Mouse (Mus musculus) heart, embryonic 16.5 days (tissue): ENCODE results near the gene Poc1a. TPM values are rescaled to one million over a fixed set of nuclear protein-coding genes. Genes with fewer than 3 reads are reported as not detected.

Experiments
- ATAC-seq: fragments of 200-750 bp; cut with Nextera tagmentation; replicated peaks from 2 replicates; pipeline ENCODE4 v1.8.0; 2017; ENCODE audit warnings: moderate number of reproducible peaks; ENCODE audit not compliant: insufficient read depth, low FRiP score; ENCODE audit errors: extremely low read depth
- H3K27ac ChIP-seq: fragments of 300-500 bp; sonication (generic); 2 replicates; pipeline ENCODE4 v1.5.1; 2014; ENCODE audit warnings: mild to moderate bottlenecking, low read length, control low read depth, moderate library complexity
- H3K27me3 ChIP-seq: fragments of 300-500 bp; sonication (generic); 2 replicates; pipeline ENCODE4 v1.6.1; 2014; ENCODE audit warnings: low read length, mixed read lengths; ENCODE audit not compliant: control insufficient read depth, insufficient read depth
- H3K36me3 ChIP-seq: fragments of 300-500 bp; sonication (generic); 2 replicates; pipeline ENCODE4 v1.6.1; 2014; ENCODE audit not compliant: control insufficient read depth, insufficient read depth
- H3K4me1 ChIP-seq: fragments of 300-500 bp; sonication (generic); 2 replicates; pipeline ENCODE4 v1.6.1; 2014; ENCODE audit warnings: low read length, mixed read lengths; ENCODE audit not compliant: control insufficient read depth, insufficient read depth
- H3K4me2 ChIP-seq: fragments of 300-500 bp; sonication (generic); 2 replicates; pipeline ENCODE4 v1.6.1; 2014; ENCODE audit warnings: low read depth, mild to moderate bottlenecking, control low read depth, low read length
- H3K4me3 ChIP-seq: fragments of 300-500 bp; sonication (generic); 2 replicates; pipeline ENCODE4 v1.5.1; 2014; ENCODE audit warnings: mild to moderate bottlenecking, control low read depth, low read length
- H3K9ac ChIP-seq: fragments of 300-500 bp; sonication (generic); 2 replicates; pipeline ENCODE4 v1.6.1; 2014; ENCODE audit warnings: low read length, control low read depth
- H3K9me3 ChIP-seq: fragments of 300-500 bp; sonication (generic); replicated peaks from 2 replicates; pipeline ENCODE4 v1.6.1; 2016; ENCODE audit warnings: low read length; ENCODE audit not compliant: control insufficient read depth
- WGBS: fragments of 180-500 bp; shearing (Covaris S2); extraction: QIAGEN DNeasy Blood & Tissue Kit; methylation state at CpG from one replicate; pipeline ENCODE4 v1.1.7; 2014; 5-methylcytosine and 5-hydroxymethylcytosine counted together
- polyA plus RNA-seq: library from polyadenylated mRNA; unstranded; fragments of >200 nt; fragmentation: Nextera tagmentation; extraction: Ambion mirVana; gene quantifications from 2 replicates; pipeline ENCODE4 v1.2.1, GENCODE M21; 2015

The Poc1a gene
- polyA plus RNA-seq, 1 experiment from 2014 or later: 30.6 TPM

DNA sequence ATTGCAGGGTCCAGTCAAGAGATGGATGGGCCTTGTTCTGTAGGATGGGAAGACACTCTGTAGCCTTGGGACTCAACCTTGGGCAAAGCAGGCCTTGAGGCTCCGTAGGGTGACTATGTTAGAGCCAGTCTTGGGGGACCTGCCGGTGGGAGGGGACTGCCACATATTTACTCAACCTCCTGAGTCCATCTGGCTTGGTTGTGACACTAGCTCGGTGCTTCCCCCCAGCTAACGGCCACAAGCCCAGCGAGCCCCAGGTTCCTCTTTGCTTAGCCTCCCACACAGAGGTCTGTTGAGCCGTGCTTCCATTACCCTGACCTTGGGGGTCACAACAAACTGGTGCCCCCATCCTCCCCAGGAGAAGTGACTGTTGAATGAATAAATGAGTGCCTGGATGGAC lies 19.8 kb upstream of the Poc1a start:
- no peak overlapping the region for H3K9ac ChIP-seq
- 81% methylated on average over 6 of the region's 6 CpGs for WGBS
- H3K36me3 ChIP-seq: no peaks in the 10 kb centered on the region
- H3K9me3 ChIP-seq: no peaks in the 10 kb centered on the region
- no peak overlapping the region for H3K27ac ChIP-seq
- H3K4me3 ChIP-seq: no peak overlapping the region
- ATAC-seq: no peak
- H3K4me2 ChIP-seq: no peak overlapping the region
- no peaks in the 10 kb centered on the region for H3K4me1 ChIP-seq
- H3K27me3 ChIP-seq: no peaks in the 10 kb centered on the region

DNA sequence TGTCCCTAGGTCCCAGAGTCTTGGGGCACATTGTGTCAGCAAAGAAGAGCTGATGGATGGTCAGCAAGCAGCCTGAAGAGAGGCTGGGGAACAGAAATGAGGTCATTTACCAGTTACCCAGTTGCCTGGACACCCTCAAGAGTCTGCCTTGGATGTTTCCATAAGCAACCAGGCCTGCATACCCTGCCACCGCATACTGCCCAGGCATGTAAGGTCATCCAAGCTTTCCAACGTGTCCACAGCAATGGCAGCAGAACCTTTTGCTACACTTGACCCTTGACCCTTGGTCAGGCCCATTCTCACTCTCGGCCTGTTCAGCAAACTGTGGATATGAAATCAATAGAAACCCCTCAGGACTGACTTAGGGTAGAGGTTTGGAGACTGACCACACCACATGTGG lies 19.4 kb upstream of the Poc1a start:
- Histone ChIP-seq H3K27me3 (no peaks in the 10 kb centered on the region), H3K9me3 (no peaks in the 10 kb centered on the region), H3K4me2 (no peak overlapping the region), H3K9ac (no peak overlapping the region), H3K4me3 (no peak overlapping the region), H3K36me3 (no peaks in the 10 kb centered on the region), H3K4me1 (no peaks in the 10 kb centered on the region), H3K27ac (no peak overlapping the region)
- ATAC-seq: no peak
- 68% methylated on average over 3 of the region's 3 CpGs for WGBS

DNA sequence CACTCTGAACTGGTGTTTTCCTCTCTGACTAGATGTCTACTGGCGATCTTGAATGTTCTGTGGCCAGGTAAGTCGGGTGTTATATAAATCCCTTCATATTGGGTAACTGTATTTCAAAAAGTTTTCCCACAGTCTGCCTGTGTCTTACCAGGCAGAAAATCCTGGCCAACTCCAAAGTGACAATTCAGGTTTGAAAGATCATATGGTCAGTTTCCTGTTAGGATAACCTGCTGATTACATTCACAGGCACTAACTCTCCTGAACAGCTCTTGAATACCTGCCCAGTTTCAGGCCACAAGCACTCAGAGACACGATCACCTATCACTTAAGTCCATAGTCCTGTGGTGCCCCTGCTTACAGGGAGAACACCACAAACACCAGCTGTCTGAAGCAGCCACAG lies 18.8 kb upstream of the Poc1a start:
- H3K27me3 ChIP-seq: no peaks in the 10 kb centered on the region
- H3K27ac ChIP-seq: no peak overlapping the region
- 76% methylated on average over 3 of the region's 3 CpGs for WGBS
- ATAC-seq: no peak
- no peaks in the 10 kb centered on the region for H3K36me3 ChIP-seq
- no peak overlapping the region for H3K4me3 ChIP-seq
- no peaks in the 10 kb centered on the region for H3K4me1 ChIP-seq
- H3K9me3 ChIP-seq: no peaks in the 10 kb centered on the region
- no peak overlapping the region for H3K9ac ChIP-seq
- H3K4me2 ChIP-seq: no peak overlapping the region

DNA sequence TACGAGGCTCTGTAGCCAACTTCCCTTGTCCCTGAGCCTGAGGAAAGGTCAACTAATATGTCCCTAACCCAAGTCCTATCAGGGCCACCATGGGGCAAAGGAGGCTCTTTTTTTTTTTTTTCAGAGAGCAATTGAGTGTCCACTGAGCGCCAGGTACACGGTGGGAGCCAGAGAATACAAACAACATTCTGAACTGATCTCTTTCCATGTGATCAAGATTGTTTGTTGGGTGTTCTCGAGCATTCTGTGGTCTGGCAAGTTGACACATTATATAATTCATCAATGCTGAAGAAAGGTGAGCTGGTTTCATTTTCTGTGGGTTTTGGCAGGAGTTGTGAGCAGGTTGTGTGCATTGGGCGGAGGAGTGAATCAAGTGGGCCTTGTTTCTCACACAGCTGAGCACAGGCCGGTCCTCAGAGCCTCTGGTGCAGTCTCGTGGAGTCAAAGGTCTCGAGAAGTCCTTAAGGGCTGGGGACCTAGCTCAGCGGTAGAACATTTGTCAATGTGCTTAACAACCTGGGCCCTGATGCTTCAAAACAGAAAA lies 17.4 kb upstream of the Poc1a start:
- 76% methylated on average over 9 of the region's 9 CpGs for WGBS
- H3K4me1 ChIP-seq: no peaks in the 10 kb centered on the region
- no peak overlapping the region for H3K9ac ChIP-seq
- ATAC-seq: no peak
- H3K27ac ChIP-seq: no peak overlapping the region
- H3K4me3 ChIP-seq: no peak overlapping the region
- no peaks in the 10 kb centered on the region for H3K36me3 ChIP-seq
- no peak overlapping the region for H3K4me2 ChIP-seq
- no peaks in the 10 kb centered on the region for H3K27me3 ChIP-seq
- no peaks in the 10 kb centered on the region for H3K9me3 ChIP-seq

DNA sequence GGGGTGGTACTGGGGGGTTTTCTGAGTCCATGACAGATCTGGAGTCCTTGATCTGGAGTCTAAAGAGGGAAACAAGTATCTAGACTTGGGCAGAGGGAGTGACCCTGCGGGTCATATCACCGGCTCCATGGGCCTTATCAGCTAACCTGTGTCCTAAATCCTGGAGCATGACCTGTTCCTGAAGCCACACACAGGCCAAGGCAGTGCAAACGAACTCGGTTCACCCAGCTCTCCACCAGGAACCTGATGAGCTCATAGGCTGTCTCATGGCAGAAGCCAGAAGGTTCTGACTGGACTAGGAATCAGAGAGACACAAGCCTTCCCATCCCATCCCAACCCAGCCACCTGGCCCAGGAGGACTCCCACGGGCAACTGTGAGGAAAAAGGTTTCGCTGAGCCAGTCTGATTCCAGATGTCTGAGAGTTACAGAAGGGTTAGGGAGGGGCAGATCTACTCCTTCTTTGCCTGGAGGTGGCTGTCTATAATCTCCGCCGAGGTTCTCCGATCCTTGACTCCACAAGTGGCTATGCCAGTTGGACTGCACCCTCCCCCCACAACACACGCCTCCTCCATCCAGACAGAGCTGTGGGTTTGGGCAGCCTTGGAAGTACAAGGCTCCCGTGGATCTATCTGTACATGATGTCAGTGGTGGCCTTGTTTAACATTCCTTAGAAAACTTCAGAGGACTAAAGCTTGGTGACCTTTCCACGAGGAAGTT lies 15.3 kb upstream of the Poc1a start:
- no peak for ATAC-seq
- WGBS: 68% methylated on average over 12 of the region's 12 CpGs
- H3K36me3 ChIP-seq: no peaks in the 10 kb centered on the region
- no peak overlapping the region for H3K4me2 ChIP-seq
- H3K4me3 ChIP-seq: no peak overlapping the region
- H3K27ac ChIP-seq: no peak overlapping the region
- H3K4me1 ChIP-seq: no peaks in the 10 kb centered on the region
- no peaks in the 10 kb centered on the region for H3K9me3 ChIP-seq
- H3K27me3 ChIP-seq: no peaks in the 10 kb centered on the region
- no peak overlapping the region for H3K9ac ChIP-seq

DNA sequence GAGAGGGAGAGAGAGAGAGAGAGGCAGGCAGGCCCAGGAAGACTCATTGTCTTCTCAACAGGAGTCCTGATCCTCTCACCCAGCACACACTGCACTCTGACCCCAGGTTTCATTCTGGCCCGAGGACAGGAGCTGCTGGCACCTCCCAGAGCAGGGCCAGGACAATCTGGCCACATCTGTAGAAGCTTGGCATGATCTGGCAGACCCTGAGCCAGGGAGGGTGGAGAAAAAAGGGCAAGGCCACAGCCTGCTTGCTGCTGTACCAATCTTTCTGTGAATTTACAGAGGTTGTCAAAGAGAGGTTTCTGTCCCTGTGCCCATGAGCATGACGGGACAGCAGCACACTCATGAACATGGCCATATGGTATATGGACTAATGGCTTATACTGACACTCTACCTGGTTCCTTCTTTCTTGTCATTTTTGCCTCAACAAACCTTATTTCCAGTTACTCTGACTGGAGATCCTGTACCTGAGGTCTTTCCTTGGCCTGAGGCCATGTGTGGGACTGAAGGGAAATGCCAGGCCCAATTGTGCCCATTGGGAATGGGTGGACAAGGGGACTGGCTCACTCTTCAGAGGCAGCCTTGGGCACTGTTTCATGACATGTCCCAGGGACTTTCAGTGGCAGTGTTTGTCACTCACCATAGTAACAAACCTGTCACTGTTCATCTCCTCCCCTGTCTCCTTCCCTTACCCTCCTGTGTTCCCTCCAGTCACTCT lies 13.8 kb upstream of the Poc1a start:
- no peak overlapping the region for H3K9ac ChIP-seq
- H3K36me3 ChIP-seq: no peaks in the 10 kb centered on the region
- H3K4me1 ChIP-seq: no peaks in the 10 kb centered on the region
- H3K27ac ChIP-seq: no peak overlapping the region
- H3K4me2 ChIP-seq: no peak overlapping the region
- H3K4me3 ChIP-seq: no peak overlapping the region
- 55% methylated on average over 2 of the region's 2 CpGs for WGBS
- no peaks in the 10 kb centered on the region for H3K27me3 ChIP-seq
- H3K9me3 ChIP-seq: no peaks in the 10 kb centered on the region
- ATAC-seq: no peak

DNA sequence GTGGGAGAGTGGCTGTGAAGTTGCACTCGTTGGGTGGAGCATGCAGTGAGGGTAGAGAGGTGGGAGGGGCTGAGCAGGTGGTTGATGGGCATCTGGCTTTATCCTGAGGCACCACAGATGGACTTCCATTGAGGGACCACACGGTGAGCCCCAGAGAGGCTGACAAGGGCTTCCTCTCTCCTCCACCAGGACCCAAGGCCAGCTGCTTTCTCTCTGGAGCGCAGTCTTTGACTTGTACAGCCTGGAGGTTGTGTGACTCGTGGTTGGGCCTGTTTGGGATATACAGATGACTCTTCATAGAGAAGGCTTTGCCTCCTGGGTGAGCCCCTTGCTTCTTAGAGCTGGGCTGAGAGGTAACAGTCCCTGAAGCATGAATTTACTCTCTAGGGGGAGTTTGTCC lies 12.4 kb upstream of the Poc1a start:
- no peak for ATAC-seq
- no peak overlapping the region for H3K27ac ChIP-seq
- no peak overlapping the region for H3K9ac ChIP-seq
- H3K36me3 ChIP-seq: no peaks in the 10 kb centered on the region
- H3K4me2 ChIP-seq: no peak overlapping the region
- no peak overlapping the region for H3K4me3 ChIP-seq
- H3K4me1 ChIP-seq: no peaks in the 10 kb centered on the region
- H3K27me3 ChIP-seq: no peaks in the 10 kb centered on the region
- 42% methylated on average over 4 of the region's 4 CpGs for WGBS
- H3K9me3 ChIP-seq: no peaks in the 10 kb centered on the region

DNA sequence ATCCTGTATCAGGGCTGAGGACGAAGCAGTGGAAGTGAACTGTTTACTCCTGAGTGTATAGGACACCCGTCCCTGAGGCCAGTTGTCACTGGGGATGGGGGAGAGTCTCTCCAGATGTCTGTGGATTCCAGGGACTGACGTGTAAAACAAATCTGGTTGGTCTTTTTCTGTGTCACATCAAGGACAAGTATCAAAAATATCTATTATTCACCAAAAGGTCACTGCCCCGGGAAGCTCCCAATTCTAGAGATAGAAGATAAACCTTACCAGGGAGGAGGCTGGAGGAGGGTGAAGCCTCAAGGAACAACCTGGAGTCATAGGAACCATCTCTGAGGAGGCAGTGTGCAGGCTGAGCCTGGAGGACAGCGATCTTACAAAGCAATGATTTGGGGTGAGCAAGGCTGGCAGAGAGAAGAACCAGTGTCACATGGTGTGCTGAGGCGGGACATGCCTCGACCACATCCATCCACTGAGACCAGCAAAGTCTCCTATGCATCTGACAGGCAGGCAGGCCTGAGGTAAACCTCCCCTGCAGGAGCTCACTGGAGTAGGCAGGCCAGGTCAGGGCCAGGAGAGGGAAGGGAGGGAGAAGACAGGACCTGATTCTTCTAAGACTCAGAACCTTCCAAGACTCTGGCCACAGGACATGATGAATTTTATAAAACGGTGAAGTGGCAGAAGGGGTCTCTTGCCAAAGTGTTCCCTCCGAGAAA lies 11.6 kb upstream of the Poc1a start:
- no peak overlapping the region for H3K4me3 ChIP-seq
- no peak for ATAC-seq
- H3K9me3 ChIP-seq: no peaks in the 10 kb centered on the region
- no peak overlapping the region for H3K4me2 ChIP-seq
- H3K27me3 ChIP-seq: no peaks in the 10 kb centered on the region
- H3K36me3 ChIP-seq: no peaks in the 10 kb centered on the region
- H3K4me1 ChIP-seq: no peaks in the 10 kb centered on the region
- 56% methylated on average over 9 of the region's 9 CpGs for WGBS
- H3K9ac ChIP-seq: no peak overlapping the region
- no peak overlapping the region for H3K27ac ChIP-seq

DNA sequence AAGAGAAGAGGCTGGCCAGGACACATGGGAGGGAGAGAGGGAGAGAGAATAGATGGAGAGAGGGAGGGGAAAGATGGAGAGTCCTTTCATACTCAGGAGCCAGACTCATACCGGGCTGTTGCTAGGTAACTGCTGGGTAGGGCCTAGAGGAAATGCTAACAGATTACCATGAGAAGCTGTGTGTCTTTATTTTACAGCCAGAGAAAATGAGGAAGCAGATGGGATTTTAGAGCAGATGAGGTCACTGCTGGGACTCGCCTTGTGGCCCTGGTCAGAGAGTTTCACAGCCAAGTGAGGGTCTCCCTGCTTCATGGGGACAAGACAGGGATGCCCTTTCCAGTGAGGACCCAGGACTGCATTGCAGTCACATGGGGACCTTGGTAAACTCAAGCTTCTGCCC lies 11.0 kb upstream of the Poc1a start:
- 47% methylated on average over 2 of the region's 2 CpGs for WGBS
- Histone ChIP-seq H3K4me2 (no peak overlapping the region), H3K9ac (no peak overlapping the region), H3K4me1 (no peaks in the 10 kb centered on the region), H3K4me3 (no peak overlapping the region), H3K27ac (no peak overlapping the region), H3K36me3 (no peaks in the 10 kb centered on the region), H3K27me3 (no peaks in the 10 kb centered on the region), H3K9me3 (no peaks in the 10 kb centered on the region)
- no peak for ATAC-seq
